ENCODE assay signal across 8 mouse cellular contexts in the genomic region with DNA sequence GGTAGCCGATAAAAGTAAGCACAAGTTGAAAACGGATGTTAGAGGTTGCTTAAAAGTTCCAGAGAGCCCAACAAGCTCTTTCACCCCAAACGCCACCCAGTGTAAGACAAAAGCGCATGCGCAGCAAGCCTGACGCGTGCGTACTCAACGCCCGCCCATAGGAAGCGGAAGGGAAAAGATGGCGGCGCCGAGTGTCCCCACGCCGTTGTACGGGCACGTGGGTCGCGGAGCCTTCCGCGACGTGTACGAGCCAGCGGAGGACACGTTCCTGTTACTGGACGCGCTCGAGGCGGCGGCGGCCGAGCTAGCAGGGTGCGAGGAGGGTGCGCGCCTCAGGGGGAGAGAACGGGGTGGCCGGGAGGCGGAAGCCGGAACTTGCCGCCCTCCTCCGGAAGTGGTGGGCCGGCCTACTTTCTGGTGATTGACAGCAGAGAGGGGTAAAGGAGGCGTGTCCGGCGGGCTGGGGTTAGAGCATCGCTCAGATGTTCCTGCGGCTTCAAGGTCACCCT. TPM values are rescaled to one million over a fixed set of nuclear protein-coding genes. Genes with fewer than 3 reads are reported as not detected.
DNase-seq lines count a peak whose midpoint lies in the region; ATAC-seq and TF ChIP-seq lines count a peak whose summit lies in the region.

A gene (plus strand): TSS at position 111 of the 509 bp plus-strand sequence.

- intact Hi-C loops in heart, postnatal 14 days (cut with DNase I) = no loop called here

- TF ChIP-seq EP300 in ES-Bruce4 (IDR thresholded peaks at IDR 0.05; ENCODE audit: insufficient read depth, low read depth, low read length) = no peak

- H3K36me3 ChIP-seq in ES-Bruce4 (ENCODE audit: control insufficient read depth, insufficient read depth, low read length, poor library complexity, severe bottlenecking) = peaks cover 7% of the 10 kb centered on the region; the same call in 1 of the 2 replicates
- H3K36me3 ChIP-seq in forebrain, embryonic 14.5 days (ENCODE audit: control insufficient read depth, insufficient read depth, low read length) = peaks cover 12% of the 10 kb centered on the region; the same call in 1 of the 2 replicates
- peaks cover 15% of the 10 kb centered on the region for H3K36me3 ChIP-seq in neural tube, embryonic 15.5 days

- peak within 1 kb of the TSS; percentile 23; the same call in 1 of the 2 replicates for H3K27ac ChIP-seq in ES-Bruce4 (ENCODE audit: insufficient read depth, low read length)
- peak within 1 kb of the TSS; percentile 89 for H3K27ac ChIP-seq in forebrain, embryonic 14.5 days (ENCODE audit: low read depth, low read length)
- peak within 1 kb of the TSS; percentile 97 for H3K27ac ChIP-seq in neural tube, embryonic 15.5 days (replicated peaks)

- no peak for TF ChIP-seq POLR2A in ES-Bruce4 (IDR thresholded peaks at IDR 0.05; ENCODE audit: insufficient read depth, low read length)

- no peaks in the 10 kb centered on the region for H3K9me3 ChIP-seq in ES-Bruce4 (replicated peaks; ENCODE audit: control insufficient read depth, insufficient read depth, low read length, poor library complexity, severe bottlenecking)
- H3K9me3 ChIP-seq in forebrain, embryonic 14.5 days (replicated peaks; ENCODE audit: control insufficient read depth, low read length) = no peaks in the 10 kb centered on the region; the same call in 1 of the 2 replicates
- H3K9me3 ChIP-seq in neural tube, embryonic 15.5 days (replicated peaks) = no peaks in the 10 kb centered on the region

- H3K9ac ChIP-seq in ES-Bruce4 (ENCODE audit: low read depth, poor library complexity, severe bottlenecking) = peak within 1 kb of the TSS; percentile 41
- peak within 1 kb of the TSS; percentile 71 for H3K9ac ChIP-seq in forebrain, embryonic 14.5 days (ENCODE audit: low read length)
- H3K9ac ChIP-seq in neural tube, embryonic 15.5 days (replicated peaks) = peak within 1 kb of the TSS; percentile 68

- peak within 1 kb of the TSS; percentile 63 for H3K4me2 ChIP-seq in forebrain, embryonic 14.5 days (ENCODE audit: low read length)
- H3K4me2 ChIP-seq in neural tube, embryonic 15.5 days = peak within 1 kb of the TSS; percentile 62

- DNase-seq in forebrain, embryonic 14.5 days (ENCODE audit: low spot score) = peak; percentile 98
- peak; percentile 93 to 94 for DNase-seq in heart, postnatal 14 days
- peak; percentile 94 for DNase-seq in layer of hippocampus, adult 11-12 months (ENCODE audit: low spot score)
- peak; percentile 92 to 94 for DNase-seq in lung, adult 18-20 months
- peak; percentile 94 for DNase-seq in testis, postnatal 14 days (ENCODE audit: low spot score)

- no peak for TF ChIP-seq CTCF in ES-Bruce4 (IDR thresholded peaks at IDR 0.05; ENCODE audit: low read depth, low read length)

- no peaks in the 10 kb centered on the region for H3K27me3 ChIP-seq in ES-Bruce4 (ENCODE audit: control insufficient read depth, insufficient read depth, low read length, poor library complexity, severe bottlenecking)
- H3K27me3 ChIP-seq in forebrain, embryonic 14.5 days (replicated peaks; ENCODE audit: control insufficient read depth, insufficient read depth, low read length) = no peaks in the 10 kb centered on the region
- peaks cover 2% of the 10 kb centered on the region; the same call in 1 of the 2 replicates for H3K27me3 ChIP-seq in neural tube, embryonic 15.5 days (replicated peaks)

- H3K4me1 ChIP-seq in ES-Bruce4 (ENCODE audit: control insufficient read depth, insufficient read depth, low read length) = no peaks in the 10 kb centered on the region
- H3K4me1 ChIP-seq in forebrain, embryonic 14.5 days (ENCODE audit: control insufficient read depth, insufficient read depth, low read length) = no peaks in the 10 kb centered on the region
- H3K4me1 ChIP-seq in neural tube, embryonic 15.5 days = peaks cover 8% of the 10 kb centered on the region

- ATAC-seq in cerebellum, adult (ENCODE audit: insufficient number of reproducible peaks, low FRiP score, low TSS enrichment) = peak; percentile 99
- peak; percentile 100 for ATAC-seq in forebrain, embryonic 14.5 days
- ATAC-seq in neural tube, embryonic 15.5 days (ENCODE audit: low FRiP score) = peak; percentile 98

- peak within 1 kb of the TSS; percentile 75 for H3K4me3 ChIP-seq in ES-Bruce4 (ENCODE audit: low read depth, low read length)
- peak within 1 kb of the TSS; percentile 71 for H3K4me3 ChIP-seq in forebrain, embryonic 14.5 days (ENCODE audit: low read depth, low read length)
- H3K4me3 ChIP-seq in neural tube, embryonic 15.5 days (replicated peaks) = peak within 1 kb of the TSS; percentile 89

- under 1% methylated on average over 48 of the region's 48 CpGs for WGBS in forebrain, embryonic 14.5 days
- under 1% methylated on average over 48 of the region's 48 CpGs for WGBS in neural tube, embryonic 15.5 days

RNA-seq across cellular contexts. Expression of the gene that starts here (rescaled TPM):
- polyA plus RNA-seq in ES-Bruce4 (2011; ENCODE audit: insufficient read depth, insufficient read length, low read depth, missing spikeins) = 11.2 TPM in 2 replicates
- 13.3 and 13.9 TPM in 2 replicates for polyA plus RNA-seq in forebrain, embryonic 14.5 days (2014; fragmentation: Nextera tagmentation; extraction: Ambion mirVana)
- total RNA-seq in heart, postnatal 14 days (2021) = 10 to 100 TPM; 16.3 to 17.5 TPM
- polyA plus RNA-seq in neural tube, embryonic 15.5 days (2015; fragmentation: Nextera tagmentation; extraction: Ambion mirVana) = 20.6 and 22.5 TPM in 2 replicates

Comparison
In these comparisons a context has a peak if more than half of its experiments do, and no peak if none do; other contexts are left out.
1. Peak in every context shown above with its lines: DNase-seq, ATAC-seq, H3K4me3 ChIP-seq and H3K27ac ChIP-seq.
2. H3K27ac ChIP-seq: peak in every context shown above with its lines; median percentile 97 in neural tube, embryonic 15.5 days; 89 in forebrain, embryonic 14.5 days; 23 in ES-Bruce4.